Mouse (Mus musculus) MEL (cell line): Measurements from ENCODE around the gene Tmem242. TPM values are rescaled to one million over a fixed set of nuclear protein-coding genes. Genes with fewer than 3 reads are reported as not detected.

Source experiments
- DNase-seq: peaks from one replicate; pipeline ENCODE4 v3.0.0; 2011; ENCODE audit warnings: low read depth, low spot score
- H3K27ac ChIP-seq: 2 replicates; pipeline ENCODE4 v1.5.1; 2012; ENCODE audit warnings: low read depth, mild to moderate bottlenecking, control low read depth, low read length, moderate library complexity; ENCODE audit not compliant: control insufficient read depth
- H3K27me3 ChIP-seq, 2 experiments: fragments of 150-350 bp in 1 of 2; sonication (generic) in 1 of 2; 2 replicates each; pipeline ENCODE4 v1.6.1; 2012; ENCODE audit warnings: low read length in 2 of 2, mild to moderate bottlenecking in 2 of 2, improper control_type of control experiment in 1 of 2, moderate library complexity in 1 of 2; ENCODE audit not compliant: insufficient read depth in 2 of 2, control insufficient read depth in 1 of 2
- H3K36me3 ChIP-seq, 2 experiments: 2 replicates each; pipeline ENCODE4 v1.6.1; 2012 to 2014; ENCODE audit warnings: low read length in 2 of 2, improper control_type of control experiment in 1 of 2, inconsistent platforms in 1 of 2, mild to moderate bottlenecking in 1 of 2; ENCODE audit not compliant: insufficient read depth in 2 of 2, control insufficient read depth in 1 of 2
- H3K4me1 ChIP-seq, 2 experiments: fragments of 150-350 bp in 1 of 2; sonication (generic) in 1 of 2; 2 replicates each; pipeline ENCODE4 v1.6.1; 2012; ENCODE audit warnings: low read length in 2 of 2, improper control_type of control experiment in 1 of 2, mild to moderate bottlenecking in 1 of 2; ENCODE audit not compliant: insufficient read depth in 2 of 2, control insufficient read depth in 1 of 2
- H3K4me3 ChIP-seq, 2 experiments: fragments of 150-350 bp in 1 of 2; sonication (generic) in 1 of 2; 2 replicates each; pipeline ENCODE4 v1.5.1; 2012; ENCODE audit warnings: low read depth in 2 of 2, low read length in 2 of 2, mild to moderate bottlenecking in 2 of 2, moderate library complexity in 2 of 2, control low read depth in 1 of 2, improper control_type of control experiment in 1 of 2; ENCODE audit not compliant: control insufficient read depth in 1 of 2, insufficient read depth in 1 of 2
- H3K79me2 ChIP-seq: 2 replicates; pipeline ENCODE4 v1.6.1; 2012; ENCODE audit warnings: mild to moderate bottlenecking, low read length, moderate library complexity; ENCODE audit not compliant: control insufficient read depth, poor library complexity, insufficient read depth
- H3K9ac ChIP-seq: 2 replicates; pipeline ENCODE4 v1.6.1; 2012; ENCODE audit warnings: low read depth, mild to moderate bottlenecking, control low read depth, low read length, moderate library complexity; ENCODE audit not compliant: control insufficient read depth, poor library complexity, severe bottlenecking
- H3K9me3 ChIP-seq: fragments of 150-350 bp; sonication (generic); replicated peaks from 2 replicates; pipeline ENCODE4 v1.6.1; 2012; ENCODE audit warnings: mild to moderate bottlenecking, low read length, improper control_type of control experiment, moderate library complexity; ENCODE audit not compliant: insufficient read depth
- ETS1 ChIP-seq: IDR thresholded peaks from 2 replicates; pipeline ENCODE4 v1.6.1; 2012; ENCODE audit warnings: low read depth, mild to moderate bottlenecking, inconsistent platforms, low read length, improper control_type of control experiment, moderate library complexity
- GABPA ChIP-seq: IDR thresholded peaks from 2 replicates; pipeline ENCODE4 v1.6.1; 2012; ENCODE audit warnings: low read depth, mild to moderate bottlenecking, inconsistent platforms, low read length, improper control_type of control experiment, moderate library complexity
- KAT2A ChIP-seq: conservative IDR thresholded peaks from 2 replicates; pipeline ENCODE4 v1.6.1; 2012; ENCODE audit warnings: low read depth, low read length, improper control_type of control experiment, inconsistent platforms
- MAX ChIP-seq: IDR thresholded peaks from 2 replicates; pipeline ENCODE4 v1.6.1; 2011; ENCODE audit warnings: low read length, improper control_type of control experiment
- MEF2A ChIP-seq: IDR thresholded peaks from 2 replicates; pipeline ENCODE4 v1.6.1; 2014; ENCODE audit warnings: low read depth, mild to moderate bottlenecking, inconsistent platforms, low read length, improper control_type of control experiment; ENCODE audit not compliant: poor library complexity, insufficient replicate concordance, severe bottlenecking; ENCODE audit errors: extremely low read depth
- MYC ChIP-seq: IDR thresholded peaks from 2 replicates; pipeline ENCODE4 v1.6.1; 2011; ENCODE audit warnings: low read depth, mild to moderate bottlenecking, low read length, improper control_type of control experiment, moderate library complexity
- POLR2AphosphoS5 ChIP-seq: IDR thresholded peaks from 2 replicates; pipeline ENCODE4 v1.6.1; 2012; ENCODE audit warnings: low read depth, borderline replicate concordance, mild to moderate bottlenecking, inconsistent platforms, low read length, moderate library complexity, mixed read lengths
- RAD21 ChIP-seq: IDR thresholded peaks from 2 replicates; pipeline ENCODE4 v1.6.1; 2011; ENCODE audit warnings: mild to moderate bottlenecking, low read depth, low read length, improper control_type of control experiment
- RCOR1 ChIP-seq: IDR thresholded peaks from 2 replicates; pipeline ENCODE4 v1.6.1; 2012; ENCODE audit warnings: low read depth, mild to moderate bottlenecking, inconsistent platforms, low read length, improper control_type of control experiment
- TCF12 ChIP-seq: IDR thresholded peaks from 2 replicates; pipeline ENCODE4 v1.6.1; 2014; ENCODE audit warnings: low read depth, mild to moderate bottlenecking, inconsistent platforms, low read length, improper control_type of control experiment, moderate library complexity
- UBTF ChIP-seq: IDR thresholded peaks from 2 replicates; pipeline ENCODE4 v1.6.1; 2012; ENCODE audit warnings: low read depth, mild to moderate bottlenecking, inconsistent platforms, low read length, improper control_type of control experiment, moderate library complexity, borderline replicate concordance; ENCODE audit not compliant: insufficient read depth
- ZMIZ1 ChIP-seq: IDR thresholded peaks from 2 replicates; pipeline ENCODE4 v1.6.1; 2012; ENCODE audit warnings: low read depth, mild to moderate bottlenecking, inconsistent platforms, low read length, improper control_type of control experiment, moderate library complexity
- ZNF384 ChIP-seq: IDR thresholded peaks from 2 replicates; pipeline ENCODE4 v1.6.1; 2012; ENCODE audit warnings: low read depth, mild to moderate bottlenecking, inconsistent platforms, low read length, improper control_type of control experiment
- polyA plus RNA-seq, 2 experiments: library from polyadenylated mRNA; stranded (reverse) in 1 of 2; unstranded in 1 of 2; fragments of >175 nt in 1 of 2; fragments of >200 nt in 1 of 2; gene quantifications; 2 replicates each; pipeline versions ENCODE4 v1.2.1 to v1.2.4; 2012; ENCODE audit warnings: low replicate concordance in 2 of 2, low read depth in 1 of 2; ENCODE audit not compliant: insufficient read length in 2 of 2, insufficient read depth in 1 of 2, missing spikeins in 1 of 2
- total RNA-seq: library from RNA; depleted of rRNA; stranded (reverse); fragments of 300-350 nt; gene quantifications from 2 replicates; pipeline ENCODE4 v1.2.3, GENCODE M21; 2012

Tmem242 gene
- total and polyA plus RNA-seq, 3 experiments, result 27.0 to 49.2 TPM; not detected in 1

DNA sequence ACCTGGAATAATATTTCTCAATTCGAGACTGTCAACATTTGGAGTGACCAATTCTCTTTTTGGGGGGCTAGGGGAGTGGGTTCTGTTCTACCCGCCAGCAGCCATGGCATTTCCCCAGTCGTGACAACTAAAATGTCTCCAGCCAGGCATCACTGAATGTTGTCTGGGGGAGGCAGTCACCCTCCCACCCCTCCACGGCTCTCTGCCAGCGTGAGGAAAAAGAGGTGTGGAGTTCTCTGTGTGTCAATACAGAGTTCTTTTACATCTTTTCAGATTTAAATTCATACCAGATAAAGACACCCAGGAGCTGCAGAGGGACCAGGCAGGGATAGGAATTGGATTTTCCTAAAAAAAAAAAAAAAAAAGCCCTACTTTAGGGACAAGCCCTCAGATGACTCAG is 43.8 kb downstream of the Tmem242 start:
- Histone ChIP-seq H3K79me2 (no peaks in the 10 kb centered on the region), H3K9me3 (no peaks in the 10 kb centered on the region), H3K27me3 (no peaks in the 10 kb centered on the region), H3K36me3 (no peaks in the 10 kb centered on the region), H3K9ac (no peak overlapping the region), H3K4me1 (no peaks in the 10 kb centered on the region; a peak in 2 of 4 replicates), H3K27ac (no peak overlapping the region), H3K4me3 (no peak overlapping the region)
- no peak for TF ChIP-seq ZMIZ1
- TF ChIP-seq RAD21, result no peak
- no peak for TF ChIP-seq MEF2A
- TF ChIP-seq POLR2AphosphoS5, result no peak
- no peak for TF ChIP-seq ETS1
- DNase-seq, result no peak

DNA sequence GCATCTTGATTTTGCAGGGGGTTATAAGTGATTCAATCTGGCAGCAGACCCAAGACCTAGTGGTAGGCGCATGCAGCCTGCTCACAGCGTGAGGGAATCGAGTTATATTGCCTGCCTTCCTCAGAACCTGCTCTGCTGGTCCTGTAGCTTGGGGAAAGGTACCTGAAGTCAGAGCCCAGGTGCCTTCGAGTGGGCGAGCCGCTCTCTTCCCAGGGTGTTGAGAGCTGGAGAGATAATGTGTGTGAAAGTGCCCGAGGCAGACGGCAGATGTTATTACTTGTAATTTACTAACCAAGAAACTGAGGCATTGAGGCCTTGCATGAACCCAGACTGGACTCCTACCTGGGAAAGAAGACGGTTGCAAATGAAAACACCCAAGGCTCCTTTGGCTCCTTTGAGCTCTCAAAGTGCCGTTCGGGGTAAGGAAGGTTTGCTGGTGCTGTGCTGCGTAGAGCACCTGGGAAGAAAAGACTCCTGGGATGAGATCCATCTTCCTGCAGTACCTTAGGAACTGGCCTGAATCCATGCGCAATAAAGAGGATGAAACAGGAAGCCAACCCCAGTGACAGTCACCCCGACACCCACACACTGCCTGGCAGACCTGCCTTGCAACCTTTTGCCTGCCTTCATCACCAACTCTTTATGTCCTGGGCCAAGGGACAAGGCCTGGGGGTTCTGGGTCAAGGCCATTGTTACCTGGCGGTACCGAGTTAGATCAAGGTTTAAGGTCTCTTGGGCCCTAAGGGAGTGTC is 44.4 kb downstream of the Tmem242 start:
- DNase-seq, result no peak
- TF ChIP-seq ZNF384 (no peak), GABPA (no peak), MAX (no peak)
- H3K4me1 ChIP-seq, result no peaks in the 10 kb centered on the region; a peak in 2 of 4 replicates

GRCm38 (mm10) chr17:5390682-5391081 is 49.4 kb downstream of the Tmem242 start:
- TF ChIP-seq RCOR1 (no peak), MYC (no peak), KAT2A (no peak), TCF12 (no peak), UBTF (no peak)
- TF ChIP-seq, all 39 proteins: peak for 0

More for the DNA sequence above, 44.4 kb downstream of the Tmem242 start:
- no peak overlapping the region for H3K9ac ChIP-seq
- H3K27me3 ChIP-seq, result no peaks in the 10 kb centered on the region
- H3K9me3 ChIP-seq, result no peaks in the 10 kb centered on the region
- H3K79me2 ChIP-seq, result no peaks in the 10 kb centered on the region
- no peak overlapping the region for H3K4me3 ChIP-seq
- H3K36me3 ChIP-seq, result no peaks in the 10 kb centered on the region
- no peak overlapping the region for H3K27ac ChIP-seq

More at GRCm38 (mm10) chr17:5390682-5391081, 49.4 kb downstream of the Tmem242 start:
- Histone ChIP-seq H3K4me1 (no peaks in the 10 kb centered on the region; a peak in 1 of 4 replicates), H3K9me3 (no peaks in the 10 kb centered on the region), H3K27me3 (no peaks in the 10 kb centered on the region; a peak in 1 of 4 replicates), H3K4me3 (no peak overlapping the region), H3K9ac (no peak overlapping the region), H3K79me2 (no peaks in the 10 kb centered on the region), H3K27ac (no peak overlapping the region), H3K36me3 (no peaks in the 10 kb centered on the region)
- DNase-seq, result no peak
